Mouse (Mus musculus) forebrain, embryonic 13.5 days (tissue): ENCODE measurements around the gene Vmn1r4. TPM values are rescaled to one million over a fixed set of nuclear protein-coding genes. Genes with fewer than 3 reads are reported as not detected.

Source experiments
- ATAC-seq: fragments of 200-750 bp; cut with Nextera tagmentation; 2 replicates; pipeline ENCODE4 v1.8.0; 2017
- H3K27ac ChIP-seq: fragments of 300-500 bp; sonication (generic); 2 replicates; pipeline ENCODE4 v1.5.1; 2015; ENCODE audit warnings: inconsistent platforms, mild to moderate bottlenecking, moderate library complexity
- H3K27me3 ChIP-seq: fragments of 300-500 bp; sonication (generic); 2 replicates; pipeline ENCODE4 v1.6.1; 2015; ENCODE audit warnings: mild to moderate bottlenecking, inconsistent platforms
- H3K36me3 ChIP-seq: fragments of 300-500 bp; sonication (generic); 2 replicates; pipeline ENCODE4 v1.6.1; 2015; ENCODE audit warnings: mild to moderate bottlenecking, inconsistent platforms; ENCODE audit not compliant: poor library complexity, severe bottlenecking
- H3K4me1 ChIP-seq: fragments of 300-500 bp; sonication (generic); 2 replicates; pipeline ENCODE4 v1.6.1; 2015; ENCODE audit warnings: inconsistent platforms
- H3K4me2 ChIP-seq: fragments of 300-500 bp; sonication (generic); 2 replicates; pipeline ENCODE4 v1.6.1; 2015; ENCODE audit warnings: inconsistent platforms, mild to moderate bottlenecking, moderate library complexity
- H3K4me3 ChIP-seq: fragments of 300-500 bp; sonication (generic); 2 replicates; pipeline ENCODE4 v1.5.1; 2015; ENCODE audit warnings: mild to moderate bottlenecking, inconsistent platforms
- H3K9ac ChIP-seq: fragments of 300-500 bp; sonication (generic); 2 replicates; pipeline ENCODE4 v1.6.1; 2015; ENCODE audit warnings: mild to moderate bottlenecking, inconsistent platforms
- H3K9me3 ChIP-seq: fragments of 300-500 bp; sonication (generic); replicated peaks from 2 replicates; pipeline ENCODE4 v1.6.1; 2016; ENCODE audit warnings: inconsistent platforms
- WGBS: fragments of 180-500 bp; shearing (Covaris S2); methylation state at CpG from one replicate; pipeline ENCODE4 v1.1.7; 2015; 5-methylcytosine and 5-hydroxymethylcytosine counted together
- polyA plus RNA-seq: library from polyadenylated mRNA; unstranded; fragments of >200 nt; fragmentation: Nextera tagmentation; extraction: Ambion mirVana; gene quantifications from 2 replicates; pipeline ENCODE4 v1.2.1, GENCODE M21; 2015

Gene Vmn1r4
- polyA plus RNA-seq, 1 experiment from 2014 or later = 0.59 TPM

DNA sequence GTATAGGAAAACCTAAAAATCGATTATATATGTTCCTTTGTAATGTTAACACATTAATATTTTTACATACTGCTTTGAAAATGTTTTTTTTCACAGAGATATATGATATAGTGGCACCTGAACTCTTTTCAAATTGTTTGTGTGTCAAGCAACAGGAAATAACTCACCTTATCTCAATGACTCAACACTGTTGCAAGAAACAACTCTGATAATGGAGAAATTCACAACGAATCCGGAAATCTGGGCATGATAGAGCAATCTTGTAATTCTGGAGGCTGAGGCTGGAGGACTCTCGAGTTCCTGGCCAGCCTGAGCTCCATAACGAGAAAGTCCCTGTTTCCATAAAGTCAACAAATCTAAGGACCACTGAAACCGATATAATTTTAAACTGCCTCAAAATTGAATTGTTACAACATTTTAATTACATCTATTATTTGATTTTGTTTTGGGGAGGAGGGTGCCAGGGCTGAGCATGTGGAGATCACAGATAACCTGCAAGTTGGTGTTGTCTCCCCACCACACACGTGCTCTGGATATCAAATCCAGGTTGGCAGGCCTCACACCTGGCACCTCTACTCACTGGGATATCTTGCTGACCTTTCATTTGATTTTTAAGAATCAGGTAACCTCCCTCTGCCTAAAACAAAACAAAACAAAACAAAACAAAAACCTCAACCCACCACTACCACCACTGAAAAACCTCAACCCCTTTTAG lies 4.3 kb upstream of the Vmn1r4 start:
- 89% methylated on average over 7 of the region's 7 CpGs for WGBS
- no peak overlapping the region for H3K27ac ChIP-seq
- no peaks in the 10 kb centered on the region; the same call in 1 of the 2 replicates for H3K36me3 ChIP-seq
- H3K27me3 ChIP-seq = no peaks in the 10 kb centered on the region
- peaks cover 2% of the 10 kb centered on the region; the same call in 1 of the 2 replicates for H3K9me3 ChIP-seq
- ATAC-seq = no peak
- peaks cover 7% of the 10 kb centered on the region; the same call in 1 of the 2 replicates for H3K4me1 ChIP-seq
- no peak overlapping the region for H3K4me2 ChIP-seq
- H3K9ac ChIP-seq = no peak overlapping the region
- no peak overlapping the region for H3K4me3 ChIP-seq

DNA sequence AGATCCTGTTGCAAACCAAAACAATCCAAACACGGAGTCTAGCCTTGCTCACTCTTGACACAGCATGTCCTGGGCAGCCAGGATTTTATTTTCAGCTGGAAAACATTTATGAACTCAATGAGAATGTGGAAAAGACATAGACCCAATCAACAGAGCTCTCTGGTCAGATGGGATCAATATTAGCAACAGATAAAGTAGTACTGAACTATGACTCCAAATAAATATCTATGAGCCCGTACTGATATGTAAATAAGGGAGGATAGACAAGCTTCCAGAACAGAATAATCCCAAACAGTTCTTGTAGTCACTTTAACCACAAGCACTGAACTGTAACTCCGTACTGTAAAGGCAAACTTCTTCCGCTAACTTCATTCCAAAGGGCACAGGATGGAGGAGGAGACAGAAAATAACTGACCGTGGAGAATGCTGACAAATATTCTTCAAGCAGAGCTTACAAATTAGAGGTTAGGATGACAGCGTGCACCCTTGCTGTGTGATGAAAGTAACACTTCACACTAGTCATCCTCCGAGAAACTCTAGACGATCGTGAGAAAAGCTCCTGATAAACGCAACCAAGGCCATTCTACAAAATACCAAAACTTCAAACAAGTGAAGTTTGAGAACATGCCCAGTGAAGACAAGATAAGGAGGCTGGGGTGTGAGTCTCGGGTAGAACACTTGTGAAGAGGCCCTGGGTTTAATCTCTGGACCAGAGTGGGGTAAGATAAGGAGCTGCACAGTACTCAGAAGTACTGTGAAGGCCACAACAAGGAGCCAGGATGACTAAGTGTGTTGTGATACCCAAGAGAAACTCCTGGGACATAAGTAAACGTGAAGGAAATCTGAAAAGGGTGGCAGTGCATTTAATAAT lies 3.4 kb upstream of the Vmn1r4 start:
- Histone ChIP-seq H3K4me1 (peaks cover 7% of the 10 kb centered on the region; the same call in 1 of the 2 replicates), H3K9me3 (no peaks in the 10 kb centered on the region), H3K9ac (no peak overlapping the region), H3K27me3 (no peaks in the 10 kb centered on the region), H3K36me3 (no peaks in the 10 kb centered on the region), H3K4me2 (no peak overlapping the region), H3K27ac (no peak overlapping the region), H3K4me3 (no peak overlapping the region)
- ATAC-seq = no peak
- 89% methylated on average over 12 of the region's 12 CpGs for WGBS

DNA sequence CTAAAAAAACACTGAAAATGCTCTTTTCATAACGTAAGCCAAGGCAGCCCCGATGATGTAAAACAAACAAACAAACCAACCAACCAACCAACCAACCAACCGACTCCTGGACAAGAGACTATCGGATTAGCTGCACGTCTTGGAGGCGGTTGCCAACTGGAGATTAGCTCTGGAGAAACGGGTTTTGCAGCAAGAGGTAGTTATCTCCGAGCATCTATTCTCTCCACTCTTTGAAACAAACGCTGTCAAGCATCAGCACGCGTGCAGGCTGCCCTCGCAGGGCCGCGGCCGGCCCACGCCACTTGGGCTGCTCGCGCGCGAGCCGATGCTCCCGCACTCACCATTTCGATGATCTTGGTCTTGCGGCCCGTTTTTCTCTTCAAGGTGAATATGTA lies 487 bp upstream of the Vmn1r4 start:
- no peaks in the 10 kb centered on the region for H3K36me3 ChIP-seq
- H3K4me2 ChIP-seq = peak overlapping the region; percentile 62
- peaks cover 7% of the 10 kb centered on the region; the same call in 1 of the 2 replicates for H3K4me1 ChIP-seq
- peak overlapping the region; percentile 77 for H3K9ac ChIP-seq
- H3K27me3 ChIP-seq = no peaks in the 10 kb centered on the region
- no peak for ATAC-seq
- H3K9me3 ChIP-seq = no peaks in the 10 kb centered on the region
- peak overlapping the region; percentile 71 for H3K27ac ChIP-seq
- H3K4me3 ChIP-seq = peak overlapping the region; percentile 67
- under 1% methylated on average over 25 of the region's 25 CpGs for WGBS

DNA sequence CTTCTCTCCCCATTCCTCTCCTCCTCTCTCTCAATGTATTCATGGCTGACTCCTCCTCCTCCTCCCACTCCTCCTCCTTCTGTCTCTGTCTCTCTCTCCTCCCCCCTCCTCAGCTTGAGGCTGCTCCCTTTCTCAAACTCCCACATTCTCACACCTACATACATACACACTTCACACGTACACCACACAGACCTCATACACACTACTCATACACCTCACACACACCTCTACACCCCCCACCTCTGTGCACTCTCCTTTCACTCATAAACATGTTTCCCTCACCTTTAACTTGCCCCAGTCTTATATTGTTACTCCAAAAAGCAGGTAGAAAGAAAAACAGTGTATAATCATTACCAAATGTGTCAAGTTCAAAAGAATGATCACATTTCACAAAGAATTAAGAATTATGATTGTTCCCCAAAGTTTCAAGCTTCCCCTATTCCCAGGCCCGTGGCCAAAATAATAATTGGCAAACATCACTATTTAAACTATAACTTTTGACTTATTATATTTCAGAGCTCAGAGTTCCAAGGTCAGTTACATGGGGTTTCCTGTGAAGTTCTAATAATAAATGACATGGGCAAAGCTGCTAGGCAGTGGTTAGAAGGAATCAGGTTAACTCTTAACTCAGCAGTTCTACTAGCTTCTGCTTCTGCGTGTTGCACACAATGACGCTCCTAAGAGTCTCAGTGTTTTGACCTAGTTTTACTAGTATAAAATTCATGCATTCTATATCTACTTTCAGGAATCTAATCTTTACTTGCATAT lies 8.0 kb downstream of the Vmn1r4 start:
- no peak overlapping the region for H3K27ac ChIP-seq
- H3K9ac ChIP-seq = no peak overlapping the region
- no peaks in the 10 kb centered on the region for H3K27me3 ChIP-seq
- ATAC-seq = no peak
- no peaks in the 10 kb centered on the region for H3K36me3 ChIP-seq
- H3K4me2 ChIP-seq = no peak overlapping the region
- no peaks in the 10 kb centered on the region; the same call in 1 of the 2 replicates for H3K9me3 ChIP-seq
- H3K4me1 ChIP-seq = no peaks in the 10 kb centered on the region
- 78% methylated on average over 4 of the region's 4 CpGs for WGBS
- no peak overlapping the region for H3K4me3 ChIP-seq

DNA sequence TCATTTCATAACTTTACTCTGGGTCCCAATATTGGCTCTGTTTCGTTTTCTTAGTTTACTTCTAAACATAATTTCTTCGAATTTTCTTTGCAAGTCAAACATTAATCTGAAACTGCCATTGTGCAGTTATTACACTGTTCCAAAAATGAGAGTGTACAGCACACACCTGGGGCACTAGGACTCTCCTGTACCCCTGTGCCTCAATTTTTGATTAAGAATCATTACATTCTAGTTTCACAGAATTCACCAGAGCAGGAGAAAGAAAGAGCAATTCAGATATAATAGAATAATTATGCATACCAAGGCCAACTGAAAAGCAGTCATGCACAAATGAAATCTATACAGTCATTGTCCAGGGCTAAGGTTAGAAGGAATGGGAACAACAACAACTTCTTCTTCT lies 8.6 kb downstream of the Vmn1r4 start:
- ATAC-seq = no peak
- WGBS = 71% methylated on average over 2 of the region's 2 CpGs
- Histone ChIP-seq H3K4me2 (no peak overlapping the region), H3K4me1 (no peaks in the 10 kb centered on the region), H3K9ac (no peak overlapping the region), H3K36me3 (no peaks in the 10 kb centered on the region), H3K4me3 (no peak overlapping the region), H3K27me3 (no peaks in the 10 kb centered on the region), H3K9me3 (no peaks in the 10 kb centered on the region; the same call in 1 of the 2 replicates), H3K27ac (no peak overlapping the region)

DNA sequence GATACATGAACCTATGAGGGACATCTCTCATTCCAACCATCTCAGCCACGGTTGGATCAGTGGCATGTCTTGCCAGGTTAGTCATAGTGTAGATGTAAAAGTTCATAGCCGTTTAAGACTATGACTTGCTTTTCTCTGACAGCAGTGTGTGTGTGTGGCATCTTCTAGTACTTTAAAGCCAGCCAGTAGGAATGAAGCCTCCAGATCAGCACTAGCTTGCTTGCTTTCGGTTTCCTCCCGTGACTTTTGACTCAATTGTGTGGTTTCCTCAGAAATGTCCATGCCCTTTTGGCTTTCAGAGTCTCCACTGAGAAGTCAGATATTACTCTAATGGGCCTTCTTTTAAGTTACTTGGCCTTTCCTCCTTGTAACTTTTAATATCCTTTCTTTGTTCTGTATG lies 10.6 kb downstream of the Vmn1r4 start:
- no peaks in the 10 kb centered on the region; the same call in 1 of the 2 replicates for H3K9me3 ChIP-seq
- no peak for ATAC-seq

DNA sequence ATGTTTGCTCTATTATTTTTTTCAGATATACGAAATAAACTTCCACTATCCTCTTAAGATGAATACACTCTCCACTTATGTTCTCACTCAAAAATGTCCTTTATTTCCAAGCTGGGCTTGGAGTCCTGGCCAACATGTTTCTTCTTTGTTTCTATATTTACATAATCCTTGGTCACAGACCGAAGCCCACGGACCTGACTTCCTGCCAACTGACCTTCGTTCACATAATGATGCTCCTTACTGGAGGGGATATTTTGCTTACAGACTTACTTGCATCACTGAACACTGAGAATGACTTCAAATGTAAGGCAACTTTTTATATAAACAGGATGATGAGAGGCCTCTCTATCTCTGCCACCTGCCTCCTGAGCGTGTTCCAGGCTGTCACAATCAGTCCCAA lies 32.6 kb downstream of the Vmn1r4 start:
- Histone ChIP-seq H3K9me3 (no peaks in the 10 kb centered on the region), H3K27me3 (no peaks in the 10 kb centered on the region), H3K36me3 (no peaks in the 10 kb centered on the region), H3K4me1 (no peaks in the 10 kb centered on the region), H3K27ac (no peak overlapping the region), H3K9ac (no peak overlapping the region), H3K4me3 (no peak overlapping the region), H3K4me2 (no peak overlapping the region)
- 80% methylated on average over 5 of the region's 5 CpGs for WGBS
- no peak for ATAC-seq

More for the DNA sequence above, 10.6 kb downstream of the Vmn1r4 start:
- no peaks in the 10 kb centered on the region for H3K36me3 ChIP-seq
- no peak overlapping the region for H3K4me2 ChIP-seq
- 84% methylated on average over 4 of the region's 4 CpGs for WGBS
- no peak overlapping the region for H3K9ac ChIP-seq
- no peak overlapping the region for H3K27ac ChIP-seq
- no peaks in the 10 kb centered on the region for H3K27me3 ChIP-seq
- H3K4me1 ChIP-seq = no peaks in the 10 kb centered on the region
- H3K4me3 ChIP-seq = no peak overlapping the region

DNA sequence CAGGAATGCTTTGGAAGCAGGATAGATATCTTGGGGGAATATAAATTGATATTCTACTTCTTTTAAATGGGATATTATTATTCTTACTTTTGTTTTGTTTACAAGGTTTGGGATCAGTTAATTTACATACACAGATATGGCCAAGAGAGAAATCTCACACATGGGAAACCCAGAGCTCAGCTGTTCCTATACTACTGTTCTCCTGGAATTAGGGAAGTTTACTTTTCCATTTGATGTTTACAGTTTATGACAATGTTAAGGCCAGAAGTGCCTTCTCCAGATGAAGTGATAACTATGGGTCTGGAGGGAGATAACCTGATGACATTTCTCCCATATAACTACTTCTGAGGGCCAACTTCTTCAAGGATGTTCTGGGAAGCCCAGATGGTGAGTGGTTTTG lies 46.2 kb downstream of the Vmn1r4 start, which contains the start of gene Vmn1r5:
Gene Vmn1r5, plus strand, starts transcription at position 301 of the 400 bp plus-strand sequence.
- H3K9me3 ChIP-seq = no peaks in the 10 kb centered on the region
- no peak for ATAC-seq
- H3K4me3 ChIP-seq = no peak within 1 kb of the TSS
- H3K9ac ChIP-seq = no peak within 1 kb of the TSS
- no peaks in the 10 kb centered on the region for H3K36me3 ChIP-seq
- H3K4me1 ChIP-seq = no peaks in the 10 kb centered on the region
- H3K4me2 ChIP-seq = no peak within 1 kb of the TSS
- no peak within 1 kb of the TSS for H3K27ac ChIP-seq
- H3K27me3 ChIP-seq = no peaks in the 10 kb centered on the region

DNA sequence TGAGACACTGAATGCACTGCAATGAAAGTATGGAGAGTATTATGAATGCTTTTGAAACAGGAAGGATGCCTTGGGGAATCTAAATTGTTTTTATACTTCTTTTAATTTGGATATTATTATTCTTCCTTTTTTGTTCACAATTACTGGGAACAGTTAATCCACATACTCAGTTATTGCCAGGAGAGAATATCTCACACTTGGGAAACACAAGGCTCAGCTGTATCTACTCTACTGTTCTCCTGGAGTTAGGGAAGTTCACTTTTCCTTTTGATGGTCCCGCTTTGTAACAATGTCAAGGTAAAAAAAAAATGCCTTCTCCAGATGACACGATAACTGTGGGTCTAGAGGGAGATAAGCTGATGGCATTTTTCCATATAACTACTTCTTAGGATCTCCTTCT lies 73.1 kb downstream of the Vmn1r4 start, which contains the start of gene Vmn1r6:
Gene Vmn1r6, plus strand, starts transcription at position 301 of the 400 bp plus-strand sequence.
- H3K4me2 ChIP-seq = no peak within 1 kb of the TSS
- H3K27me3 ChIP-seq = no peaks in the 10 kb centered on the region
- 90% methylated on average over 2 of the region's 2 CpGs for WGBS
- no peak within 1 kb of the TSS for H3K27ac ChIP-seq
- no peaks in the 10 kb centered on the region for H3K9me3 ChIP-seq
- no peaks in the 10 kb centered on the region for H3K36me3 ChIP-seq
- H3K9ac ChIP-seq = no peak within 1 kb of the TSS
- H3K4me1 ChIP-seq = no peaks in the 10 kb centered on the region
- H3K4me3 ChIP-seq = no peak within 1 kb of the TSS
- no peak for ATAC-seq
